Mouse (Mus musculus) brain, embryonic 14.5 days (tissue): ENCODE results near the gene Ndufa13.

Experiments used
- CTCF ChIP-seq: fragments of 200-500 bp; IDR thresholded peaks from 2 replicates; pipeline ENCODE4 v1.5.1; 2012; ENCODE audit warnings: inconsistent platforms, mild to moderate bottlenecking, moderate library complexity, borderline replicate concordance; ENCODE audit not compliant: insufficient read depth, insufficient read length; ENCODE audit errors: extremely low read depth
- POLR2A ChIP-seq: fragments of 200-500 bp; IDR thresholded peaks from 2 replicates; pipeline ENCODE4 v1.6.1; 2012; ENCODE audit warnings: mild to moderate bottlenecking, inconsistent platforms, borderline replicate concordance; ENCODE audit not compliant: poor library complexity, insufficient read depth, insufficient read length, severe bottlenecking; ENCODE audit errors: extremely low read depth

- no peak for TF ChIP-seq CTCF
- TF ChIP-seq POLR2A = no peak
These were observed 21.5 kb downstream of the Ndufa13 start for GRCm38 (mm10) chr8:69880841-69881240.
